Mouse (Mus musculus): ENCODE measurements at regions not wholly inside any gene's neighbourhood (a gene's known extent, or its start where the extent isn't known, plus 50 kb on each side); places are given as distances from the start of the nearest gene placed in this dataset.
"Not testable (repeated sequence)": the region's sequence is repeated elsewhere in the genome, so short reads cannot be mapped to it uniquely, and the experiment has no call there.

GRCm38 (mm10) chr12:21680026-21680425 lies 262.6 kb upstream of the Ywhaq start:
- WGBS = 34% methylated on average over 4 of the region's 4 CpGs

GRCm38 (mm10) chr12:21649381-21649780 lies 231.9 kb upstream of the Ywhaq start:
- not testable (repeated sequence) for H3K27ac ChIP-seq (replicated peaks); H3K4me3 ChIP-seq; DNase-seq (ENCODE audit: low spot score); H3K27me3 ChIP-seq (ENCODE audit: low read depth, poor library complexity, severe bottlenecking); H3K4me1 ChIP-seq; H3K36me3 ChIP-seq
- WGBS = 84% methylated on average over 8 of the region's 8 CpGs
- peaks cover 96% of the 10 kb centered on the region for H3K9me3 ChIP-seq (replicated peaks)

More at GRCm38 (mm10) chr12:21680026-21680425, 262.6 kb upstream of the Ywhaq start:
- H3K36me3 ChIP-seq; H3K9me3 ChIP-seq (replicated peaks); H3K27me3 ChIP-seq (ENCODE audit: low read depth, poor library complexity, severe bottlenecking); H3K27ac ChIP-seq (replicated peaks); H3K4me1 ChIP-seq; H3K4me3 ChIP-seq; DNase-seq (ENCODE audit: low spot score): not testable (repeated sequence)

GRCm38 (mm10) chr12:21613781-21614180 lies 196.3 kb upstream of the Ywhaq start:
- 21% methylated on average over 2 of the region's 2 CpGs for WGBS
- not testable (repeated sequence) for H3K27me3 ChIP-seq (ENCODE audit: low read depth, poor library complexity, severe bottlenecking); H3K4me3 ChIP-seq; H3K36me3 ChIP-seq; H3K27ac ChIP-seq (replicated peaks); H3K4me1 ChIP-seq
- peak; percentile 68 for DNase-seq (ENCODE audit: low spot score)
- peaks cover 19% of the 10 kb centered on the region for H3K9me3 ChIP-seq (replicated peaks)

- Histone ChIP-seq H3K27ac (replicated peaks) (no peak overlapping the region), H3K4me3 (no peak overlapping the region), H3K4me1 (no peaks in the 10 kb centered on the region), H3K27me3 (ENCODE audit: low read depth, poor library complexity, severe bottlenecking) (no peaks in the 10 kb centered on the region), H3K36me3 (no peaks in the 10 kb centered on the region), H3K9me3 (replicated peaks) (peaks cover 12% of the 10 kb centered on the region; the same call in 1 of the 2 replicates)
- WGBS = 81% methylated on average over 7 of the region's 7 CpGs
- DNase-seq (ENCODE audit: low spot score) = no peak
Observed at GRCm38 (mm10) chr12:21568415-21569040, 151.1 kb upstream of the Ywhaq start.

- not testable (repeated sequence) for H3K9me3 ChIP-seq (replicated peaks); DNase-seq (ENCODE audit: low spot score); H3K4me1 ChIP-seq; H3K4me3 ChIP-seq; H3K27ac ChIP-seq (replicated peaks); H3K27me3 ChIP-seq (ENCODE audit: low read depth, poor library complexity, severe bottlenecking); H3K36me3 ChIP-seq
- WGBS = 58% methylated on average over 2 of the region's 2 CpGs
Observed at GRCm38 (mm10) chr12:21543962-21544361, 126.5 kb upstream of the Ywhaq start.

- WGBS = 4% methylated on average over 34 of the region's 34 CpGs
- not testable (repeated sequence) for H3K36me3 ChIP-seq; H3K4me1 ChIP-seq; H3K27me3 ChIP-seq (ENCODE audit: low read depth, poor library complexity, severe bottlenecking); H3K9me3 ChIP-seq (replicated peaks)
- H3K4me3 ChIP-seq = peak overlapping the region; percentile 67
- peak overlapping the region; percentile 79 for H3K27ac ChIP-seq (replicated peaks)
- DNase-seq (ENCODE audit: low spot score) = peak; percentile 59
Observed at GRCm38 (mm10) chr12:21543153-21543894, 125.9 kb upstream of the Ywhaq start.

GRCm38 (mm10) chr12:21531766-21532165 lies 114.3 kb upstream of the Ywhaq start:
- 87% methylated on average over 3 of the region's 3 CpGs for WGBS
- no peak overlapping the region for H3K27ac ChIP-seq (replicated peaks)
- H3K36me3 ChIP-seq = no peaks in the 10 kb centered on the region
- DNase-seq (ENCODE audit: low spot score) = no peak
- H3K9me3 ChIP-seq (replicated peaks) = peaks cover 2% of the 10 kb centered on the region; the same call in 1 of the 2 replicates
- H3K4me3 ChIP-seq = no peak overlapping the region
- H3K4me1 ChIP-seq = no peaks in the 10 kb centered on the region
- no peaks in the 10 kb centered on the region for H3K27me3 ChIP-seq (ENCODE audit: low read depth, poor library complexity, severe bottlenecking)

GRCm38 (mm10) chr12:21529367-21529766 lies 111.9 kb upstream of the Ywhaq start:
- H3K27ac ChIP-seq (replicated peaks); H3K4me3 ChIP-seq; DNase-seq (ENCODE audit: low spot score); H3K36me3 ChIP-seq; H3K9me3 ChIP-seq (replicated peaks); H3K27me3 ChIP-seq (ENCODE audit: low read depth, poor library complexity, severe bottlenecking); H3K4me1 ChIP-seq: not testable (repeated sequence)
- WGBS = 89% methylated on average over 3 of the region's 3 CpGs

GRCm38 (mm10) chr12:21527336-21527735 lies 109.9 kb upstream of the Ywhaq start:
- 87% methylated on average over 8 of the region's 8 CpGs for whole genome bisulfite sequencing

GRCm38 (mm10) chr12:21526906-21527305 lies 109.5 kb upstream of the Ywhaq start:
- not testable (repeated sequence) for H3K4me1 ChIP-seq; H3K27me3 ChIP-seq (ENCODE audit: low read depth, poor library complexity, severe bottlenecking); DNase-seq (ENCODE audit: low spot score); H3K36me3 ChIP-seq; H3K4me3 ChIP-seq; H3K27ac ChIP-seq (replicated peaks); H3K9me3 ChIP-seq (replicated peaks)
- 91% methylated on average over 2 of the region's 2 CpGs for WGBS

More at GRCm38 (mm10) chr12:21527336-21527735, 109.9 kb upstream of the Ywhaq start:
- not testable (repeated sequence) for H3K4me1 ChIP-seq; H3K27ac ChIP-seq (replicated peaks); H3K27me3 ChIP-seq (ENCODE audit: low read depth, poor library complexity, severe bottlenecking); H3K36me3 ChIP-seq; DNase-seq (ENCODE audit: low spot score); H3K4me3 ChIP-seq; H3K9me3 ChIP-seq (replicated peaks)

GRCm38 (mm10) chr12:21525567-21525966 lies 108.1 kb upstream of the Ywhaq start:
- not testable (repeated sequence) for H3K36me3 ChIP-seq; DNase-seq (ENCODE audit: low spot score); H3K4me3 ChIP-seq; H3K9me3 ChIP-seq (replicated peaks); H3K4me1 ChIP-seq; H3K27me3 ChIP-seq (ENCODE audit: low read depth, poor library complexity, severe bottlenecking); H3K27ac ChIP-seq (replicated peaks)
- WGBS = 38% methylated on average over 6 of the region's 6 CpGs

GRCm38 (mm10) chr12:21522621-21523020 lies 105.2 kb upstream of the Ywhaq start:
- Histone ChIP-seq H3K27ac (replicated peaks) (no peak overlapping the region), H3K9me3 (replicated peaks) (peaks cover 6% of the 10 kb centered on the region), H3K36me3 (no peaks in the 10 kb centered on the region), H3K4me3 (no peak overlapping the region), H3K4me1 (peaks cover 4% of the 10 kb centered on the region; the same call in 1 of the 2 replicates), H3K27me3 (ENCODE audit: low read depth, poor library complexity, severe bottlenecking) (no peaks in the 10 kb centered on the region)
- WGBS = 36% methylated on average over 3 of the region's 3 CpGs
- no peak for DNase-seq (ENCODE audit: low spot score)

- Histone ChIP-seq H3K9me3 (replicated peaks) (peaks cover 22% of the 10 kb centered on the region), H3K27ac (replicated peaks) (no peak overlapping the region), H3K27me3 (ENCODE audit: low read depth, poor library complexity, severe bottlenecking) (no peaks in the 10 kb centered on the region), H3K36me3 (no peaks in the 10 kb centered on the region), H3K4me3 (no peak overlapping the region), H3K4me1 (peaks cover 4% of the 10 kb centered on the region; the same call in 1 of the 2 replicates)
- no peak for DNase-seq (ENCODE audit: low spot score)
- 44% methylated on average over 3 of the region's 3 CpGs for WGBS
Observed at GRCm38 (mm10) chr12:21519058-21519457, 101.6 kb upstream of the Ywhaq start.

Measured in midbrain, embryonic 10.5 days (tissue).